Mouse (Mus musculus): ENCODE results near the gene Morc2a. TPM values are rescaled to one million over a fixed set of nuclear protein-coding genes. Genes with fewer than 3 reads are reported as not detected.

Morc2a gene
- total RNA-seq, 2 experiments from 2014 or later: 41.8 to 44.0 TPM

- DNase-seq (ENCODE audit: low spot score in 2 of 2): no peak
Measured at GRCm38 (mm10) chr11:3683696-3684095, 34.7 kb downstream of the Morc2a start.

DNA sequence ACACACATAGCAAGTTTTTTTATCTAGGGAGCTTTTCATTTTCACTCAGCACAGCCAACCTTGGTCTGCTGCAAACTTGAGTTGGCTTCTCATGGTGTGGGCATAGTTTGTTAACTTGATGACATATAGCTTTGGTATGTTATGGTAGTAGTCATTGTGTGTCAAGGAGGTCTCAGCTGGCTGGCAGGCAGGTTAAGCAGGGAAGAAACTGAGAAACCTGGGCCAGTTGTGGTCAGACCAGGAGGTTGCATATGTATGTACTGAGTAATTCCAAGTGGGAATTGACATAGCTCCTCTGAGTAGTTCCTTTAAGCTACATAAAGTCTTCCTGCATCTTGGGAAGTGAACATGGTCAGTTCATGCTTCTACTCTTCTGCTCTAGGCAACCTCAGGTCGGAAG, 35.2 kb downstream of the Morc2a start:
- DNase-seq (ENCODE audit: low spot score in 2 of 2): no peak

DNA sequence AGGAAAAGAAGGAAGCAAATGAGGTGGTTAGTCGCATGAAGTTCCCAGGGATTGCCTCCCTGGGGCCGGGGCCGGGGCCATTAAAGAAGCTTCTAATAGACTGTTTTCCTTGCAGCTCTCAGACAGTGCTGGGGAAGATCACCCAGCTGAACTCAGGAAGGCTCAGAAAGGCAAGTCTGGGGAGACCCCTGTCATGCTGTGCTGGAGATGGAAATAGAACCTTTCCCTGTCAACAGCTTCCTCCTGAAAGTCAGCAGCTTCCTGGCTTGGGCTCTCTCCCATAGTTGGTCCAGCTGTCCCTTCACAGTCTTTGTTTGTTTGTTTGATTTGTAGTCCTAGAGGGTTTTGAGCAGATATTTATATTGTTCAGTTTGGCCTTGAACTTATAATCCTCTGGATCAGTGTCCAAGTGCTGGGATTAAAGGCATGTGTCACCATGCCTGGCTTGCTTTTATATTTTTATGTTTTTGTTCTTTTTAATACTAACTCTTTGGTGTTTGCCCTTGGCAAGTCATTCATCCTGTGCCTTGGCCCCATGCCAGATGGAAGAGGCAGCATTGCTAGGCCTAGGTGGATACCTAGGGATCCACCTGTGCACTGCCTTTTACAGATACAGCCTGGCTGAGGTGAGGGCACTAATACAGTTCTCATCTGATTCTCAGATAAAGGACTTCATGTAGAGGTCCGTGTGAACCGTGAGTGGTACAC, 35.9 kb downstream of the Morc2a start:
- no peak for DNase-seq (ENCODE audit: low spot score in 2 of 2)

GRCm38 (mm10) chr11:3685431-3685830, 36.4 kb downstream of the Morc2a start:
- DNase-seq (ENCODE audit: low spot score in 2 of 2): no peak

DNA sequence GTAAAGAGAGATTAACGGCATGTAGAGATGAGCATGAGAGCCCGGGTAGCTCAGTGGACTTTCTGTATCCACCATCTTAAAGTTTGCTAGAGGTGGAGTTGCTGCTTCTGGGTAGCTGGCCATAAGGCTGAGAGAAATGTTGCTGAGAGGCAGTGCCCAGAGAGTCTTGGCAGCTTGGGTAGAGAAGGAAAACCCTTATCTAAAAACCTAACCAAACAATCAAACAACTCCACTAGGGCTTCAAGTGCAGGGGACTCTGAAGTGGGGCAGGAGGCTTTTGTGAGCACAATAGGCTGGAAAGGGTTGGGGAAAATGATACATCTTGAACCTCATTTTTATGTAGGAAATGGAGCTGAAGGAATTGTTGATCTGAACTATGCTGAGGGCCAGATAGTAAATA, 37.3 kb downstream of the Morc2a start:
- no peak for DNase-seq (ENCODE audit: low spot score in 2 of 2)

- DNase-seq (ENCODE audit: low spot score in 2 of 2): no peak
Measured at GRCm38 (mm10) chr11:3686885-3687284, 37.9 kb downstream of the Morc2a start.

GRCm38 (mm10) chr11:3691746-3692145, 42.8 kb downstream of the Morc2a start:
- no peak for DNase-seq (ENCODE audit: low spot score in 2 of 2)

- DNase-seq (ENCODE audit: low spot score in 2 of 2): no peak
Measured at GRCm38 (mm10) chr11:3696086-3696616, 47.2 kb downstream of the Morc2a start.

- no peak for DNase-seq (ENCODE audit: low spot score in 2 of 2)
Measured at GRCm38 (mm10) chr11:3697441-3697840, 48.5 kb downstream of the Morc2a start.

DNA sequence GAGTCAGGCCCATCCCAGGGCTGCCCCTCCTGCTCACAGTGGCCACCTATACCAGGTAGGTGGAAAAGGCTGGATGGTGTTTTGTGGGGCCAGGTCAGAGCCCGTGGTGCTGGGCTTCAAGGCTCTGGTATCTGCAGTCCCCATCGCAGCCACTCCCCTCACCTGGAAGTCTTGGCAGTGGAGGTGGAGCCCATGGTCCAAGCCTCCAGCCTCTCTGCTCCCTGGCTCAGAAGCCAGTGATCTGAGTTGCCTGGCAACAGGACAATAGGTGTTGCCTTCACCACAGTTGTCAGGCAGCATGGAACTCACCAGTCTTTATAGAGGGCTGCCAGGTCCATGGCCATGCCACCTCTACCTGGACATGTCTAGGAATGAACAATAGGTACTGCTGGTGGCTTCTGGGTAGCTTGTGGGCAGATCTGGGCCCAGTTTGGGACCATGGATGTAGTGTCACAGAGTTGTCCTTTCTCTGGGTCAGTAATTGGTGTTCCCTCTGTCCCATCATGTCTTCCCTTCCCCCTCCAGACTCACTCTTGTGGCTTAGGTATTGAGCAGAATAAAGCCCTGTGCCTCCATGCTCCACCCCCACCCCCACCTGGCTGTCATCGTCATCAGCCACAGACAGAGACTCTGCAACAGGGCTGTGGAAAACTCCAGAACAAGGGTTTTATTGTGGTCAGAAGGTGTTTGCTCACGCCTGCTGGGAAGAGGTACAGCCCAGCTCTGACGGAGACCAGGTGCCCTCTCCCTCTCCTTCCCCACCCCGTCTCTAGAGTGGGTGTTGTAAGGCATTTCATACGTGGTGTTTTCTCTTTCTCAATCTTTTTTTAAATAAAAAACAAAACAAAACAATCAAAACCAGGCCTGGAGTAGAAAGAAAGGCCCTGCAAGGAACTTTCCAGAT, 54.4 kb downstream of the Morc2a start:
- no peak for DNase-seq (ENCODE audit: low spot score in 2 of 2)

DNA sequence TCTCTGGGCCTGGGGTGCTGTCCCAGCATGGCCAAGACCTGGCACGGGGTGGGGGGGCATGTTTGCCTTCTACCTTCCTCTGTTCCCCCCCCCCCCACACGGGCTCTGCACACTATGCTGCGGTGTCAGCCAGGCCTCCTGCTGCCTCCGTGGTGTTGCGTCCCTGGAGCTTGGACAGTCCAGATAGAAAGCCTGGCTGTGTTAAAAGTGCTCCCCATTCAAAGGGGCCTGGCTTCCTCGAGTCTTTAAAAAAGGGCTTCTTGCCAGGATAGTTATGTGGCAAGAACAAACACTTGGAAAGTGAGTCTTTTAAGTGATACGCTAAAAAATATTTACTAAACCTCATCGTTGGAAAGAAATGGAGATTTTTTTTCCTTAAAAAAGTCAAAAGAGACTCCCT, 55.4 kb downstream of the Morc2a start:
- DNase-seq (ENCODE audit: low spot score in 2 of 2): no peak

DNA sequence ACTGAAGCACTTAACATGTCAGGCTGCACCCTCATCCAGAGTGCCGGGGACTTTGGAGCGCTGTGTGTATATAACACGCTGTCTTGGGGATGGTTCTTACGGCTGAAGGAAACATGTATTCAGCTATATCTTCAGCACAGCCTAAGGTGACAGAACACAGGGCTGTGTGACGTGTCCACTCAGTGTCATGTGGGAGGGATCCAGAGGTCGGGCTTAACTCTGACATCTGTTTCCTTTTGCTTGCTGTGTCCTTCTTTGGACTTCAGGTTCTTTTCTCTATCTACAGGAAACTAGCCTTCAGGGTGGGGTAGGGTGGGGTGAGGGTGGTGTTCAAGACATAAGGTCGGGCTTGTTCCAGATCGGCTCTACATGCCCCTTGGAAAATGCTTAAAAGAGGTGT, 58.1 kb downstream of the Morc2a start:
- DNase-seq (ENCODE audit: low spot score in 2 of 2): no peak

- no peak for DNase-seq (ENCODE audit: low spot score in 2 of 2)
Measured at GRCm38 (mm10) chr11:3710203-3710602, 61.2 kb downstream of the Morc2a start.

DNA sequence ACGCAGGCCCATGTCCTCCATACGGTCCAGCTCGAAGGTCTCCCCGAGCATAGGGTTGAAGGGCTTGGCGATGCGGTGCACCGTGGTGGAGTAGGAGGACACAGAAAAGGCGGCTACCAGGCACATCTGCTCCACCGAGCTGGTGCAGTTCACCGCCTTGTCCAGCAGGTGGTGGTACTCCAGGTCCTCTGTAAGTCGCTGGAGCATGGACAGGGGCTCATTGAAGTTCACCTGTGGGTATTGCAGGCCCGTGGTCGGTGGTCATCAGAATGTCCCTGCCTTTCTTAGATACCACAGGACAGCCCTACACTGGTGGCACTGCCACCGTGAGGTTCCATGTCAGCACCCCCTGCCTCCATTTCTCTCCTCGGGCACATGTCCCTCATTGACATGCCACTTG, 65.5 kb downstream of the Morc2a start:
- peak; percentile 56 to 57 for DNase-seq (ENCODE audit: low spot score in 2 of 2)

- DNase-seq (ENCODE audit: low spot score in 2 of 2): no peak
Measured at GRCm38 (mm10) chr11:3716662-3717061, 67.7 kb downstream of the Morc2a start.

DNA sequence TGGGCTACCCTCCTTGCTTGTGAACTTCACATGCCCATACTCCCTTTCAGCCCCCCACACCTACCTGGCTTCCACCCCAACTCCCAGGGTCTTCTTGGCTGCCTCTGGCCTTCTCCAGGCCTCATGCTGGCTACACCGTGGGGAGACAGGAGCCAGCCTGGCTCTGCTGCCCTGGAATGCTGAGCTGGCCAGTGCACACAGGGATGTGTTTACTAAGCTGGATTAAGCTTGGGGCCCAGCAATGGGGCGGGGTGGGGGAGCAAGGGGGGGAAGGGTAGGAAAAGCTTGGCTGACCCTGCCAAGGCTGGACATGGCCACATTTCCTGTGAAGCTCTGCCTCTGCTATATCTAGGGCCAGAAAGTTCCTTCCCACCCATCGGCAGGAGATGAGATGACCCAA, 73.0 kb downstream of the Morc2a start:
- no peak for DNase-seq (ENCODE audit: low spot score in 2 of 2)

GRCm38 (mm10) chr11:3722861-3723260, 73.9 kb downstream of the Morc2a start:
- DNase-seq (ENCODE audit: low spot score in 2 of 2): no peak

DNA sequence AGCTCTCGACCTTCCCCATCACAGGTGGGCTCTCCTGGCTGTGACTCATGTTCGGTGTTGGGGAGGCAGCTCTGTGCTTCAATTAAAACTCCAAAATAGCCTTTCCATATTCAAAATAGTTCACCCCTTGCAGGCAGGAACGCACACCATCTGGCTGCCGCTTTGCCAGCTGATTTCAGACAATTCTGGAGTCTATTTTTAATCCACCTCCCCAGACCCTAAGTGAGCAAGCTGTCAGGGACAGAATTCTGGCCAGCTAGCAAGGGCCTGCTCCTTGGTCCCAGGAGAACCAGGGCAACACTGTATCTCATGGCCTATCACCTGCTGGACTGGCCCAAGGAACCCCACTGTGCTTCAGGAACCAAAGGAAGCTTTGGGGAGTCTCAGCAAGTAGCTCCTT, 74.9 kb downstream of the Morc2a start:
- DNase-seq (ENCODE audit: low spot score in 2 of 2): peak in 1 of 2 experiments; percentile 43

GRCm38 (mm10) chr11:3724726-3725125, 75.7 kb downstream of the Morc2a start:
- DNase-seq (ENCODE audit: low spot score in 2 of 2): no peak

DNA sequence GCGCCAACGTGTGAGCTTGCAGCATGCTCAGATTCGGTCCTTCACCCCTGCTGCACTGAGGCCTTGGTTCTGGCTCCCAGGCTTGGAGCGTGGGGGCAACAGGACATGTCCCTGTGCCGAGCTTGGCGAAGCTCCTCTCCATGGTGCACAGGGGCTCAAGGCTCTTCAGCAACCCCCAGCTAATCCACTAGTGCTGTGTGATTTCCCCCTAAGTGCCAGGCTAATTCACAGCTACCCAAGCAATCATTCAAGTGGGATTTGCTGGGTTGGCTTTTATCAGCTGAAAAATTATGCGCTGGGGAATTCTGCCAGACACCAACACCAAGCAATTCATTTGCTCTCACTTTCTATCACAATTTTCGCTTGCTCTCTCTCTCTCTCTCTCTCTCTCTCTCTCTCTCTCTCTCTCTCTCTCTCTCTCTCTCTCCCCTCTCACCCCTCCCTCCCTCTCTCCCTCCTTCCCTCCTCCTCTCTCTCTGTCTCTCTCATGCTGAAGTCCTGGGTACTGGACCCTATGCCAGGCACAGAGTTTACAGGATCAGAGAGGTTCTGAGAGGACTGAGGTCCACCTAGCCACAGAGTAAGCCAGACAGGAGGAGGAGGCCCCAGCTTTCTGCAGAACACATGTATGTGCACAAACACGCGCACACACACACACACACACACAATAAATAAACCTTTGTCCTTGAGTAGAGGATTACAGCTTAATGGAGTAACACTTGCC, 76.5 kb downstream of the Morc2a start:
- peak in 1 of 2 experiments; percentile 75 for DNase-seq (ENCODE audit: low spot score in 2 of 2)

DNA sequence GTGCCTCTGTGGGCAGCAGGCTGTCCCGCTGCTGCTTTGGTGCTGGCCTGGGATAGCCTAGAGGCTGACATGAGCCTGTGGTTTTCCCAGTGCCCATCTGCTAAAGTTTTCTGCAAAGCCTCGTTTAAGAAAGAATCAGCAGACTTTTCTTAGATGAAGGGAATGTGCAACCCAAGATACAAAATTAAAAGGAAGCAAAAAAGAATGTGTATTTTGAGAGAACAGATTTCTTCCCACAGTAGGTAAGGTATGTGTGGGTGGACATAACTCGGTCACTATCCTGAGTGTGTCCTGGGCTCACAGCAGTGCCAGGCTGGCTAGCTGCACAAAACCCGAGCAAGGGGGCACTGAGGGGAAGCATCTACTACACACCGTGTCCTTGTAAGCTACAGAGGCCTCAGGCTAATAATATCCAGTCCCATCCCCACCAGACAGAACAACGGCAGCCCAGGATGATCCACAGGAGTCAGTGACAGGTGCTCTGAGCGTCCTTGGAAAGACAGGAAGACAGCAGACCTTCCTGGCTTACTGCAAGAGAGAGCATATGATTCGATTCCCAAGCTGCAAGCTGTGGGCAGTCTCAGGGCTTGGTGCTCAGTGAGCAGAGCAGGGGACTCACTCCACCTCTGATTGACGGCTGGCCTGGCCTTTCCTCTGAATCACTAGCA, 78.6 kb downstream of the Morc2a start:
- DNase-seq (ENCODE audit: low spot score in 2 of 2): no peak

Measured in layer of hippocampus, postnatal 14 days (tissue).